Mouse (Mus musculus) thymus, adult 2 months (tissue): ENCODE measurements at regions not wholly inside any gene's neighbourhood (a gene's known extent, or its start where the extent isn't known, plus 50 kb on each side); places are given as distances from the start of the nearest gene placed in this dataset.

Experiments used
- DNase-seq: peaks from one replicate; pipeline ENCODE4 v3.0.0; 2021
- H3K27ac ChIP-seq: fragments of 200-500 bp; 2 replicates; pipeline ENCODE4 v1.5.1; 2012; ENCODE audit warnings: low read length, control low read depth; ENCODE audit not compliant: control insufficient read depth, insufficient read depth
- H3K27me3 ChIP-seq: fragments of 200-500 bp; 2 replicates; pipeline ENCODE4 v1.6.1; 2012; ENCODE audit warnings: mild to moderate bottlenecking, low read length, moderate library complexity, mixed read lengths; ENCODE audit not compliant: control insufficient read depth, insufficient read depth
- H3K36me3 ChIP-seq: fragments of 200-500 bp; 2 replicates; pipeline ENCODE4 v1.6.1; 2012; ENCODE audit warnings: mild to moderate bottlenecking, low read length, moderate library complexity; ENCODE audit not compliant: control insufficient read depth, insufficient read depth
- H3K4me1 ChIP-seq: fragments of 200-500 bp; replicated peaks from 2 replicates; pipeline ENCODE4 v1.6.1; 2012; ENCODE audit warnings: low read length; ENCODE audit not compliant: control insufficient read depth, insufficient read depth
- H3K4me3 ChIP-seq: fragments of 200-500 bp; 2 replicates; pipeline ENCODE4 v1.5.1; 2012; ENCODE audit warnings: mild to moderate bottlenecking, low read length, control low read depth, moderate library complexity; ENCODE audit not compliant: control insufficient read depth, insufficient read depth
- CTCF ChIP-seq: fragments of 200-500 bp; IDR thresholded peaks from 2 replicates; pipeline ENCODE4 v1.5.1; 2012; ENCODE audit warnings: mild to moderate bottlenecking, control low read depth, low read length, moderate library complexity, borderline replicate concordance; ENCODE audit not compliant: control insufficient read depth, poor library complexity, insufficient read depth; ENCODE audit errors: extremely low read depth
- POLR2A ChIP-seq: fragments of 200-500 bp; IDR thresholded peaks from 2 replicates; pipeline ENCODE4 v1.6.1; 2012; ENCODE audit warnings: mild to moderate bottlenecking, low read length, control low read depth, moderate library complexity; ENCODE audit not compliant: control insufficient read depth, poor library complexity, insufficient read depth; ENCODE audit errors: extremely low read depth
- WGBS: fragments of 180-500 bp; shearing (Covaris S2); methylation state at CpG from one replicate; pipeline ENCODE4 v1.1.7; 2018; 5-methylcytosine and 5-hydroxymethylcytosine counted together

DNA sequence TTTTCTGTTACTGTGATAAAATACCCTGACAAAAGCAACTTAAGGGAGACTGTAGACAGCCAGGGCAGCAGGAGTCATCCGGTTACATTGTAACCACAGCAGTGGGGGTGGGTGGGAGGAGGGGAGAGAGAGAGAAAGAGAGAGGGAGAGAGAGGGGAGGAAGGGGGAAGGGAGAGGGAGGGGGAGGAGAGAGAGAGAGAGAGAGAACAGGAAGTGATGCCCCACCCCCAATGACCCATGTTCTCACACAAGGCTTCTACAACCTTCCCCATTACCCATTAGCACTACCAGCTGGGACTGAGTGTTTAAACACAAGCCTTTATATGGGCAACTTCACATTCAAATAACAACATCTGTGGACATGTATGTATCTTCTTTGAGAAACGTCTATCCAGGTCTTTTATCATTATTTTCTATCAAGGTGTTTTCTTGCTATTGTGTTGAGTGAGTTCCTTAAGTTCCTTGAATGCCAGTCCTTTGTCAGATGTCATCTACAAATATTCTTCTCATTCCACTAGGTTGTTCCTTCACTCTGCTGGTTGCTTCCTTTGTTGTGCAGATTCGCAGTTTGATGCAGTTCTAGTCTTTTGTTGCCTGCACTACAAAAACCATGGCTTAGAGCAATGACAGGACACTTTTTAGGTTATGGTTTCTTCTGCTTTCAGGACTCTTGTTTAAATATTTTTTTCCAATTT, 274.7 kb upstream of the Ddx18 start:
- H3K27me3 ChIP-seq = no peaks in the 10 kb centered on the region
- WGBS = 71% methylated on average over 3 of the region's 3 CpGs
- no peaks in the 10 kb centered on the region for H3K36me3 ChIP-seq

DNA sequence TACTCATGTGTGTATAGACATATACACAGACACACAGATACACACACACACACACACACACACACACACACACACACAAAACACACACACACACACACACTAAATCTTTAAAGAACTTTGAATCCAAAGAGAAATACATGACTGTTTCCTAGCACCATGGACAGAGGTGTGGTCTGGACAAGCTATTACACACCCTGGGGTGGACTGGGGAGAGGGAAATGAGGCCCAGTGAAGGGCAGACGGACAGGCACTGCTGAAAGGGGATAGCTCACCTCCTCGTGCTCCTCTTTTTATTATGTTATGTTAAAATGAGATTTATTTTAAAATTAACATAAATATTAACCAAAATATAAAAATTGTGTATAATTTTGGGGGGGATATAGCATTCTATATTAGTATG, 265.8 kb upstream of the Ddx18 start:
- Histone ChIP-seq H3K4me3 (no peak overlapping the region), H3K27ac (no peak overlapping the region), H3K4me1 (no peaks in the 10 kb centered on the region), H3K27me3 (no peaks in the 10 kb centered on the region), H3K36me3 (no peaks in the 10 kb centered on the region)
- TF ChIP-seq CTCF (no peak), POLR2A (no peak)
- no peak for DNase-seq
- WGBS = 49% methylated on average over 2 of the region's 2 CpGs

More for the DNA sequence above, 274.7 kb upstream of the Ddx18 start:
- H3K4me3 ChIP-seq = no peak overlapping the region
- TF ChIP-seq CTCF = no peak
- TF ChIP-seq POLR2A = no peak
- no peak overlapping the region for H3K27ac ChIP-seq
- no peaks in the 10 kb centered on the region for H3K4me1 ChIP-seq
- DNase-seq = peak; percentile 2

GRCm38 (mm10) chr1:121830242-121830641, 262.5 kb upstream of the Ddx18 start:
- H3K27ac ChIP-seq = no peak overlapping the region
- no peaks in the 10 kb centered on the region for H3K27me3 ChIP-seq
- H3K36me3 ChIP-seq = no peaks in the 10 kb centered on the region
- WGBS = 76% methylated on average over 2 of the region's 2 CpGs
- H3K4me1 ChIP-seq = no peaks in the 10 kb centered on the region
- H3K4me3 ChIP-seq = no peak overlapping the region
- no peak for DNase-seq
- TF ChIP-seq POLR2A (no peak), CTCF (no peak)

DNA sequence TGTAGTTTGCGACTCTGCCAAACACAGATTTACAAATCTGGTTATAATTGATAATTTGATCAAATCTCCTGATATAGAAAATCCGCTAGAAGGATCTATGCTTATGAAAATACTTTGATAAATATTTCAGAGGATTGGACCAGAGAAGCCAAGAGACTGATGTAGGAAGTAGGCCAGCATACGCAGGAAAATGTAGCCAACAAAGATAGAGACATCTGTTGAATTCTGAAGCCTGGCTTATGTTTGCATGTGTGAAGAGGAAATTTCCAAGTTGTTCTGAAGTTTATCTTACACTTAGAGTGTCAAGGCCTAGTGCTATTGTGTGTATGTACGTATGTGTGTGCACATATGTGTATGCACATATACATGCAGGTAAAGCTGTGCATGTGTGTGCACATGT, 255.2 kb upstream of the Ddx18 start:
- DNase-seq = no peak
- WGBS = 94% methylated on average over 4 of the region's 4 CpGs

GRCm38 (mm10) chr1:121803338-121803737, 235.5 kb upstream of the Ddx18 start:
- Histone ChIP-seq H3K27ac (no peak overlapping the region), H3K4me1 (no peaks in the 10 kb centered on the region), H3K27me3 (no peaks in the 10 kb centered on the region), H3K36me3 (no peaks in the 10 kb centered on the region), H3K4me3 (no peak overlapping the region)
- DNase-seq = peak; percentile 10
- 46% methylated on average over 2 of the region's 2 CpGs for WGBS
- TF ChIP-seq POLR2A (no peak), CTCF (no peak)

More for the DNA sequence above, 255.2 kb upstream of the Ddx18 start:
- TF ChIP-seq POLR2A (no peak), CTCF (no peak)
- Histone ChIP-seq H3K4me3 (no peak overlapping the region), H3K27me3 (no peaks in the 10 kb centered on the region), H3K27ac (no peak overlapping the region), H3K4me1 (no peaks in the 10 kb centered on the region), H3K36me3 (no peaks in the 10 kb centered on the region)

DNA sequence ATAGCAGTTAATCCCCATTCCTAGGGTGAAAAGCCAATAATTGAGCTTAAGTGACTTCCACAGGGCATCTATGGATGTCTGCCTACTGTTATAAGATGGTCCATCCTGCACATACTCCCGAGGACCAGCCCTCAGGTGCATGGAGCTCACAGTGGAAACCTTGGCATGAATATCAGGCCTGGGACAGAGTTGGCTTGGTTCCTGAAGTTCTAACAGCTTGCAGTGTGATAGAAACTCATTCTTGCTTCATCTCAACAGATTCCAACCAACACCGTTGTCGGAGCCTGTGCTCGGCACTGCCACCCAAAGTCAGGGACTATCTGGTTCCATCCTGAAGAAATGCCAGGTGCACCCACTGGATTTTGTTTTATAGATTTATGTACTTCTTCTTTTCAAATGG, 234.7 kb upstream of the Ddx18 start:
- H3K4me3 ChIP-seq = no peak overlapping the region
- DNase-seq = no peak
- no peaks in the 10 kb centered on the region for H3K36me3 ChIP-seq
- H3K27me3 ChIP-seq = no peaks in the 10 kb centered on the region
- no peaks in the 10 kb centered on the region for H3K4me1 ChIP-seq
- H3K27ac ChIP-seq = no peak overlapping the region
- no peak for TF ChIP-seq CTCF
- TF ChIP-seq POLR2A = no peak
- 81% methylated on average over 4 of the region's 4 CpGs for WGBS

GRCm38 (mm10) chr1:121798502-121798901, 230.7 kb upstream of the Ddx18 start:
- Histone ChIP-seq H3K36me3 (no peaks in the 10 kb centered on the region), H3K4me1 (no peaks in the 10 kb centered on the region), H3K27ac (no peak overlapping the region), H3K27me3 (no peaks in the 10 kb centered on the region), H3K4me3 (no peak overlapping the region)
- no peak for DNase-seq
- 88% methylated on average over 12 of the region's 12 CpGs for WGBS
- TF ChIP-seq POLR2A = no peak
- no peak for TF ChIP-seq CTCF
